16 mouse cellular contexts compared by ENCODE assay signal in the genomic region with DNA sequence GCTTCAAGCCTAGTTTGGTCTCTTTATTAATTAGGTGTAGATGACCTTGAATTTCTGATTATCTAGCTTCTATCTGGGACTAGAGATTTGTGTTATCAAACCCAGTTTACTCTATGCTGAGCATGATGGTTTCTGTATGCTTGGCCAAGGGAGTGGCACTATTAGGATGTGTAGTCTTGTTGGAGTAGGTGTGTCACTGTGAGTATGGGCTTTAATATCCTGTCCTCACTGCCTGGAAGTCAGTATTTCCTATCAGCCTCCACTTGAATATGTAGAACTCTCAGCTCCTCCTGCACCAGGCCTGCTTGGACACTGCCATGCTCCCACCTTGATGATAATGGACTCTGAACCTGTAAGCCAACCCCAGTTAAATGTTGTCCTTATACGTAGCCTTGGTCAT.
"Had no signal": no experiment of that assay in that cellular context is flagged by ENCODE, and none has a peak within 500 bp of the region (broad histone marks: within the 10 kb centered on the region; RNA-seq: fewer than 3 reads in every experiment).

No protein-coding gene starts in this region.

- H3K9ac ChIP-seq: limb, embryonic 12.5 days; limb, embryonic 15.5 days had no signal

- H3K27ac ChIP-seq: layer of hippocampus, adult 2 months; limb, embryonic 12.5 days; limb, embryonic 15.5 days had no signal

- H3K9me3 ChIP-seq: limb, embryonic 12.5 days; limb, embryonic 15.5 days had no signal

- H3K4me2 ChIP-seq: limb, embryonic 12.5 days; limb, embryonic 15.5 days; midbrain, embryonic 11.5 days had no signal

- H3K4me3 ChIP-seq: layer of hippocampus, adult 2 months; limb, embryonic 12.5 days; limb, embryonic 15.5 days had no signal

- H3K27me3 ChIP-seq: limb, embryonic 12.5 days; limb, embryonic 15.5 days had no signal

- DNase-seq: kidney, adult 18-20 months; kidney, adult 9 months; kidney, postnatal 14 days; kidney, postnatal 4 days; left cerebral cortex, postnatal 4 days; lung, adult 2 months; lung, postnatal 14 days; lung, postnatal 4 days; midbrain, embryonic 14.5 days; thymus, adult 2 months; thymus, postnatal 14 days; thymus, postnatal 4 days had no signal
